Comparison of ENCODE assay signal across 8 mouse cellular contexts in the genomic region with DNA sequence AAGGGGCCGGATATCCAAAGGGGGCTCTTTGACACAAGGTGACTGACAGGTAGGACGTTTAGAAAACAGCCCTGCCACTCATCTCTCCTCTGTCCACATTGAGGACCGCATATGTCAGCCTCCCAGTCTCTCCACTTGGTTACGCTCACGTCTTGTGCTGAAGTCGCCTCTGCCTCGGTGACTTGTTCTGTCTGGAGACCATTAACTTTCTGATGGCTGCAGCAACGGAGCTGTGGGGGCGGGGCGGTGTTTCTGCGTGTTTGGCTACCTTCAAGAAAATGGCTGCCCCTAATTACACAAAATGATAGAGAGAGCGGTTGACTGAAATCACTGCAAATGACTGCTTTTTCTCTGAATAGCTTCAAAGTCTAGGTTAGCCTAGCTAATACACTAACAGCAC. TPM values are rescaled to one million over a fixed set of nuclear protein-coding genes. Genes with fewer than 3 reads are reported as not detected.
A peak's percentile ranks its signal among the peaks of the same experiment; 100 is the strongest.
DNase-seq lines count a peak whose midpoint lies in the region; ATAC-seq and TF ChIP-seq lines count a peak whose summit lies in the region.

No protein-coding gene starts in this region.

- no peak for TF ChIP-seq CTCF in cerebellum, adult 2 months (IDR thresholded peaks at IDR 0.05; ENCODE audit: borderline replicate concordance, insufficient read depth, low read depth, low read length)
- TF ChIP-seq CTCF in lung, postnatal 0 days (IDR thresholded peaks at IDR 0.05), result no peak

- no peak overlapping the region for H3K27ac ChIP-seq in cerebellum, adult 2 months (ENCODE audit: insufficient read depth, low read length)
- H3K27ac ChIP-seq in forebrain, embryonic 15.5 days (replicated peaks), result peak overlapping the region; percentile 65; the same call in 1 of the 2 replicates
- H3K27ac ChIP-seq in liver, embryonic 13.5 days, result no peak overlapping the region
- no peak overlapping the region for H3K27ac ChIP-seq in lung, postnatal 0 days (ENCODE audit: low read length)

- no peaks in the 10 kb centered on the region; the same call in 1 of the 2 replicates for H3K27me3 ChIP-seq in cerebellum, adult 2 months (ENCODE audit: control insufficient read depth, insufficient read depth, low read length)
- H3K27me3 ChIP-seq in forebrain, embryonic 15.5 days, result no peaks in the 10 kb centered on the region
- H3K27me3 ChIP-seq in liver, embryonic 13.5 days, result peaks cover 18% of the 10 kb centered on the region
- peaks cover 3% of the 10 kb centered on the region; the same call in 1 of the 2 replicates for H3K27me3 ChIP-seq in lung, postnatal 0 days (replicated peaks; ENCODE audit: insufficient read depth, low read length)

- peak overlapping the region; percentile 48 for H3K4me2 ChIP-seq in forebrain, embryonic 15.5 days (replicated peaks)
- H3K4me2 ChIP-seq in liver, embryonic 13.5 days, result peak overlapping the region; percentile 36; the same call in 1 of the 2 replicates
- H3K4me2 ChIP-seq in lung, postnatal 0 days (replicated peaks; ENCODE audit: low read depth, low read length), result no peak overlapping the region

- H3K9me3 ChIP-seq in forebrain, embryonic 15.5 days, result peaks cover 5% of the 10 kb centered on the region; the same call in 1 of the 2 replicates
- H3K9me3 ChIP-seq in liver, embryonic 13.5 days (replicated peaks), result peaks cover 4% of the 10 kb centered on the region; the same call in 1 of the 2 replicates
- no peaks in the 10 kb centered on the region for H3K9me3 ChIP-seq in lung, postnatal 0 days (ENCODE audit: low read length)

- intact Hi-C loops in left cerebral cortex, postnatal 14 days (cut with DNase I), result no loop called here
- intact Hi-C loops in left cerebral cortex, postnatal 36 days (cut with DNase I), result no loop called here

- no peak for TF ChIP-seq EP300 in lung, postnatal 0 days (IDR thresholded peaks at IDR 0.05)

- no peak for DNase-seq in cerebellum, adult 2 months
- peak; percentile 18 to 33 for DNase-seq in left cerebral cortex, postnatal 14 days (ENCODE audit: low spot score in 2 of 2)
- no peak for DNase-seq in left cerebral cortex, postnatal 36 days (ENCODE audit: low spot score in 2 of 2)
- DNase-seq in liver, embryonic 13.5 days, result no peak
- DNase-seq in testis, postnatal 14 days (ENCODE audit: low spot score), result peak; percentile 14
- no peak for DNase-seq in lung, postnatal 0 days (ENCODE audit: low spot score)

- H3K36me3 ChIP-seq in forebrain, embryonic 15.5 days, result no peaks in the 10 kb centered on the region
- no peaks in the 10 kb centered on the region for H3K36me3 ChIP-seq in liver, embryonic 13.5 days
- H3K36me3 ChIP-seq in lung, postnatal 0 days (ENCODE audit: insufficient read depth, low read length), result no peaks in the 10 kb centered on the region

- peak overlapping the region; percentile 36 for H3K9ac ChIP-seq in forebrain, embryonic 15.5 days (replicated peaks)
- H3K9ac ChIP-seq in liver, embryonic 13.5 days, result no peak overlapping the region
- no peak overlapping the region for H3K9ac ChIP-seq in lung, postnatal 0 days (replicated peaks; ENCODE audit: low read depth)

- 13% methylated on average over 12 of the region's 12 CpGs for WGBS in cerebellum, adult 2 months
- WGBS in forebrain, embryonic 15.5 days, result 8% methylated on average over 12 of the region's 12 CpGs
- 13% methylated on average over 12 of the region's 12 CpGs for WGBS in liver, embryonic 13.5 days (ENCODE audit: insufficient replicate concordance)
- 16% methylated on average over 12 of the region's 12 CpGs for WGBS in lung, postnatal 0 days

- H3K4me1 ChIP-seq in cerebellum, adult 2 months (ENCODE audit: control insufficient read depth, insufficient read depth, low read length), result no peaks in the 10 kb centered on the region
- H3K4me1 ChIP-seq in forebrain, embryonic 15.5 days, result peaks cover 9% of the 10 kb centered on the region
- peaks cover 7% of the 10 kb centered on the region for H3K4me1 ChIP-seq in liver, embryonic 13.5 days (replicated peaks)
- H3K4me1 ChIP-seq in lung, postnatal 0 days (ENCODE audit: insufficient read depth, low read depth, low read length), result no peaks in the 10 kb centered on the region

- peak overlapping the region; percentile 41 for H3K4me3 ChIP-seq in cerebellum, adult 2 months (replicated peaks; ENCODE audit: insufficient read depth, low read depth, low read length)
- H3K4me3 ChIP-seq in forebrain, embryonic 15.5 days, result peak overlapping the region; percentile 24
- no peak overlapping the region for H3K4me3 ChIP-seq in liver, embryonic 13.5 days (replicated peaks)
- no peak overlapping the region for H3K4me3 ChIP-seq in lung, postnatal 0 days (ENCODE audit: low read depth, low read length)

- TF ChIP-seq POLR2A in cerebellum, adult 2 months (IDR thresholded peaks at IDR 0.05; ENCODE audit: borderline replicate concordance, insufficient read depth, low read length), result no peak

- no peak for ATAC-seq in cerebellum, adult (ENCODE audit: insufficient number of reproducible peaks, low FRiP score, low TSS enrichment)
- ATAC-seq in forebrain, embryonic 15.5 days (replicated peaks), result peak; percentile 32; the same call in 1 of the 2 replicates
- no peak for ATAC-seq in liver, embryonic 13.5 days (ENCODE audit: low read depth)
- no peak for ATAC-seq in lung, postnatal 0 days

RNA-seq across cellular contexts. Expression of gene Gm5617, which starts 43.4 kb away (rescaled TPM):
- polyA plus RNA-seq in cerebellum, adult 2 months (2012; rRNA removed), result 16.1 and 16.2 TPM in 2 replicates
- total RNA-seq in left cerebral cortex, postnatal 14 days (2021), result 10 to 100 TPM in 1 of 2 experiments, 1 to 10 TPM in 1; 9.0 to 11.4 TPM
- 10 to 100 TPM; 11.0 to 12.0 TPM for total RNA-seq in left cerebral cortex, postnatal 36 days (2021)
- 23.1 and 25.3 TPM in 2 replicates for polyA plus RNA-seq in forebrain, embryonic 15.5 days (2015; fragmentation: Nextera tagmentation; extraction: Ambion mirVana)
- polyA plus RNA-seq in liver, embryonic 13.5 days (2015; fragmentation: Nextera tagmentation; extraction: Ambion mirVana), result 16.2 and 17.3 TPM in 2 replicates
- polyA plus RNA-seq in lung, postnatal 0 days (2015; fragmentation: Nextera tagmentation; extraction: Ambion mirVana), result 48.9 and 52.2 TPM in 2 replicates

RNA-seq across cellular contexts. Expression of gene Rbm7, which starts 43.6 kb away (rescaled TPM):
- polyA plus RNA-seq in cerebellum, adult 2 months (2012; rRNA removed), result 32.4 and 33.7 TPM in 2 replicates
- total RNA-seq in left cerebral cortex, postnatal 14 days (2021), result 10 to 100 TPM; 32.1 to 35.9 TPM
- 10 to 100 TPM; 35.2 to 36.5 TPM for total RNA-seq in left cerebral cortex, postnatal 36 days (2021)
- 104 and 105 TPM in 2 replicates for polyA plus RNA-seq in forebrain, embryonic 15.5 days (2015; fragmentation: Nextera tagmentation; extraction: Ambion mirVana)
- polyA plus RNA-seq in liver, embryonic 13.5 days (2015; fragmentation: Nextera tagmentation; extraction: Ambion mirVana), result 65.7 and 76.7 TPM in 2 replicates
- polyA plus RNA-seq in lung, postnatal 0 days (2015; fragmentation: Nextera tagmentation; extraction: Ambion mirVana), result 101 and 104 TPM in 2 replicates

RNA-seq across cellular contexts. Expression of gene Rexo2, which starts 58.3 kb away (rescaled TPM):
- polyA plus RNA-seq in cerebellum, adult 2 months (2012; rRNA removed), result 147 and 153 TPM in 2 replicates
- 100 to 1,000 TPM; 102 to 108 TPM for total RNA-seq in left cerebral cortex, postnatal 14 days (2021)
- 100 to 1,000 TPM in 1 of 2 experiments, 10 to 100 TPM in 1; 97.9 to 101 TPM for total RNA-seq in left cerebral cortex, postnatal 36 days (2021)
- polyA plus RNA-seq in forebrain, embryonic 15.5 days (2015; fragmentation: Nextera tagmentation; extraction: Ambion mirVana), result 100 and 115 TPM in 2 replicates
- 153 and 162 TPM in 2 replicates for polyA plus RNA-seq in liver, embryonic 13.5 days (2015; fragmentation: Nextera tagmentation; extraction: Ambion mirVana)
- polyA plus RNA-seq in lung, postnatal 0 days (2015; fragmentation: Nextera tagmentation; extraction: Ambion mirVana), result 119 and 120 TPM in 2 replicates

Comparison
In these comparisons a context has a peak if more than half of its experiments do, and no peak if none do; other contexts are left out.
1. DNase-seq: peak in left cerebral cortex, postnatal 14 days (2 of 2) and testis, postnatal 14 days (single experiment); none in cerebellum, adult 2 months (0 of 2), left cerebral cortex, postnatal 36 days (0 of 2), liver, embryonic 13.5 days (single experiment) and lung, postnatal 0 days (single experiment).
2. H3K4me3 ChIP-seq: peak in cerebellum, adult 2 months (single experiment) and forebrain, embryonic 15.5 days (single experiment); none in liver, embryonic 13.5 days (single experiment) and lung, postnatal 0 days (single experiment).